Mouse (Mus musculus) kidney, embryonic 15.5 days (tissue): ENCODE measurements at regions not wholly inside any gene's neighbourhood (a gene's known extent, or its start where the extent isn't known, plus 50 kb on each side); places are given as distances from the start of the nearest gene placed in this dataset.
A peak's percentile ranks its signal among the peaks of the same experiment; 100 is the strongest.

Experiments
- ATAC-seq: fragments of 200-750 bp; cut with Nextera tagmentation; replicated peaks from 2 replicates; pipeline ENCODE4 v1.8.0; 2017; ENCODE audit warnings: moderate TSS enrichment; ENCODE audit not compliant: low FRiP score
- H3K27ac ChIP-seq: fragments of 300-500 bp; sonication (generic); 2 replicates; pipeline ENCODE4 v1.5.1; 2015; ENCODE audit warnings: mild to moderate bottlenecking, inconsistent platforms
- H3K27me3 ChIP-seq: fragments of 300-500 bp; sonication (generic); 2 replicates; pipeline ENCODE4 v1.6.1; 2015; ENCODE audit warnings: inconsistent platforms
- H3K36me3 ChIP-seq: fragments of 300-500 bp; sonication (generic); 2 replicates; pipeline ENCODE4 v1.6.1; 2015; ENCODE audit warnings: inconsistent platforms
- H3K4me1 ChIP-seq: fragments of 300-500 bp; sonication (generic); 2 replicates; pipeline ENCODE4 v1.6.1; 2015; ENCODE audit warnings: inconsistent platforms
- H3K4me2 ChIP-seq: fragments of 300-500 bp; sonication (generic); 2 replicates; pipeline ENCODE4 v1.6.1; 2015; ENCODE audit warnings: moderate library complexity, mild to moderate bottlenecking, inconsistent platforms
- H3K4me3 ChIP-seq: fragments of 300-500 bp; sonication (generic); replicated peaks from 2 replicates; pipeline ENCODE4 v1.5.1; 2015; ENCODE audit warnings: mild to moderate bottlenecking, inconsistent platforms
- H3K9ac ChIP-seq: fragments of 300-500 bp; sonication (generic); 2 replicates; pipeline ENCODE4 v1.6.1; 2015; ENCODE audit warnings: mild to moderate bottlenecking, inconsistent platforms
- H3K9me3 ChIP-seq: fragments of 300-500 bp; sonication (generic); replicated peaks from 2 replicates; pipeline ENCODE4 v1.6.1; 2016; ENCODE audit warnings: inconsistent platforms
- WGBS: fragments of 180-500 bp; shearing (Covaris S2); methylation state at CpG from one replicate; pipeline ENCODE4 v1.1.7; 2015; ENCODE audit warnings: mixed read lengths; 5-methylcytosine and 5-hydroxymethylcytosine counted together

DNA sequence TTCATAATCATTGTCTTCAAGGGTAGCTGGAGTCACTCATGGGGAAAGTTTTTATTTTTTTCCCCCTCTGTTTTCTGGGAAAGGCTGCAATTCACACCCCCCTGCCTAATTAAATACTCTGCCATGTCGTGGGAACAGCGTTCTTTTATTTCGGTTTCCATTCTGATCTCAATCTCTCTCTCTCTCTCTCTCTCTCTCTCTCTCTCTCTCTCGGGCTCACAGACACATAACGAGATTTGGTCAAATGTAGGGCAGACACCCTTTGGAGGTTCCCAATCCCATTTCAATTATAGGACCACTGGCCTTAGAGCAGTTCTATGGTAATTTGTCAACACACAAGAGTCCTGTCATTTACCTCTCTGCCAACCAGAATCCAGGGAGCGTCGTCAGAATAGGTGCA is 80.7 kb upstream of the Pcdh8 start:
- no peak for ATAC-seq
- no peak overlapping the region for H3K27ac ChIP-seq
- H3K27me3 ChIP-seq, result no peaks in the 10 kb centered on the region
- H3K9ac ChIP-seq, result no peak overlapping the region
- H3K36me3 ChIP-seq, result no peaks in the 10 kb centered on the region
- no peaks in the 10 kb centered on the region for H3K9me3 ChIP-seq
- 78% methylated on average over 7 of the region's 7 CpGs for WGBS
- no peak overlapping the region; the same call in 1 of the 2 replicates for H3K4me2 ChIP-seq
- H3K4me3 ChIP-seq, result no peak overlapping the region
- peaks cover 9% of the 10 kb centered on the region; the same call in 1 of the 2 replicates for H3K4me1 ChIP-seq

DNA sequence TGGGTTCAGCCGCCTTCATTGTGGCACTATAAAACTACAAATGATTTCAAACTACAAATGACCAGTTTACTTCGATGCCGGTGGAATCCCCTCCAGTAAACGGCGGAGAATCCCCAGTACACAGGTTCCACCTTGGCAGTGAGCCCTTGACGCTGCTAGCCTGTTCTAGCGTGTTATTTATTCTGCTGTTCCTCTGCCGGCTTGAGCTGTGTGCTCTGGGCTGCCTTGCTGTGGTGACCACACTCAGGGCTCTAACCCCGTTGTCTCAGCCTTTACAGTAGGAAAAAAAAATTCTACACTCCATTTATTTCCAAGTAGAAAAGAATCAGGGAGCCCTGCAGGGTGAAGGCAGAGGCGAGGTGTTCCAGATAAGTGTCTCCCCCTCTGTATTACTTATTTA is 80.1 kb upstream of the Pcdh8 start:
- no peak overlapping the region for H3K27ac ChIP-seq
- H3K9ac ChIP-seq, result no peak overlapping the region
- H3K36me3 ChIP-seq, result no peaks in the 10 kb centered on the region
- WGBS, result 60% methylated on average over 10 of the region's 10 CpGs
- H3K4me2 ChIP-seq, result no peak overlapping the region; the same call in 1 of the 2 replicates
- H3K4me1 ChIP-seq, result peaks cover 9% of the 10 kb centered on the region; the same call in 1 of the 2 replicates
- ATAC-seq, result 0 out of 2 replicates have a peak, but pooled peaks have one; percentile 52
- no peak overlapping the region for H3K4me3 ChIP-seq
- H3K9me3 ChIP-seq, result no peaks in the 10 kb centered on the region
- no peaks in the 10 kb centered on the region for H3K27me3 ChIP-seq

DNA sequence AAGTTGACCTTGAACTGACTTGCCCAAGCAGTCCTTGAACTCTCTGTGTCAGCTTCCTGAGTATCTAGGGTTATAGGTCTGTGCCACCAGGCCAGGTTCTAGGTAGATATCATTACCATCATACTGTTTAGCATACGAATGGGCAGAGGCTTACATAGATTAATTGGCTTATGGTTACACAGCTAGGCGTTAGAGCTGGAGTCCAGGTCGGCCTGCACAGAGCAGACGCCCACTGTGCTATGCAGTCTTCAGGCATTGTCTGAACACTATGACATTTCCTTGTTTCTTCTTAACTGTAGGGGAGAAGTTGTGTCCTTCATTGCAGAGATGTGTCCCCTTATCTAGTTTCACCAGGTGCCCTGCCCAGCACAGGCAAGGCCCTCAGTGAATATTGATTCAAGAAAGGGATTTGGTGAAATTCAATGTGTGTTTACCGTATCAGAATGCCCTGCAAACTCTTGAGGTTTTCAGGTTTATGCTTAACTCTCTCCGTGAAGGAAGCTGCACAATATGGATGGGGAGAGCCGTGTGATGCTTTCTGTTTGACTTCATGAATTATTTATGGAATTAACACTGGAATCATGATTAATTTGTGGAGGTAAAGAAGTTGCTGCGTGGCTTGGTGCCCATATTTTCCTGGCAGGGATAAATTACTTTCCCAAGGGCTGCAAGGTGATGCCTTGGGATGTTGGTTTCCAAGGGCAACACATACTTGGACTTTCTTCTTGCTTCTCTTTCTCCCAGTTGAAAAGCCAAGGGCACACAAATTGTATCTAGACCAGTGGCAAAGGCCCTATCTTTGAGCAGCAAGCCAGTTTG is 78.7 kb upstream of the Pcdh8 start:
- no peak for ATAC-seq
- H3K27me3 ChIP-seq, result no peaks in the 10 kb centered on the region
- H3K9ac ChIP-seq, result no peak overlapping the region
- H3K4me3 ChIP-seq, result no peak overlapping the region
- no peak overlapping the region for H3K4me2 ChIP-seq
- H3K27ac ChIP-seq, result no peak overlapping the region
- no peaks in the 10 kb centered on the region for H3K9me3 ChIP-seq
- peaks cover 9% of the 10 kb centered on the region; the same call in 1 of the 2 replicates for H3K4me1 ChIP-seq
- no peaks in the 10 kb centered on the region for H3K36me3 ChIP-seq
- 80% methylated on average over 8 of the region's 8 CpGs for WGBS

DNA sequence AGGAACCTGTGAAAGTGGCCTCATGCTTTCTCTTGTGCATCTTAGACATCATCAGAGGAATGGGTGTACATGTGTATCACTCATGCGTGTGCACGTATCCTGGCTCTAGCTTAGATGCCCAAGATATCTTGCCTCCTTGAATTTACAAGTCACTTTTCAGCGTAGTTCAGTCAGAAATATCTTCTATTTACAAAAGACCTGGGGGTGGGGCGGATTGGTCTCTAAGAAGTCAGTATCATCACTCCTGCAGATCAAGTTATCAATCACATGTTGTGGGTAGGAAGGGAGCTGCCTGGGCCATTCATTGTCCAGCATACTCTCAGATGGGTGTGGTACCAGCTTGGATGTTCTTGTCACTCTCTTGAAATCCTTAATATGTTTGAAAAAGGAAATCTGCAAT is 77.0 kb upstream of the Pcdh8 start:
- 80% methylated on average over 4 of the region's 4 CpGs for WGBS
- ATAC-seq, result no peak
- Histone ChIP-seq H3K36me3 (no peaks in the 10 kb centered on the region), H3K27me3 (no peaks in the 10 kb centered on the region), H3K9me3 (no peaks in the 10 kb centered on the region), H3K4me2 (no peak overlapping the region), H3K4me1 (peaks cover 9% of the 10 kb centered on the region; the same call in 1 of the 2 replicates), H3K4me3 (no peak overlapping the region), H3K27ac (no peak overlapping the region), H3K9ac (no peak overlapping the region)

DNA sequence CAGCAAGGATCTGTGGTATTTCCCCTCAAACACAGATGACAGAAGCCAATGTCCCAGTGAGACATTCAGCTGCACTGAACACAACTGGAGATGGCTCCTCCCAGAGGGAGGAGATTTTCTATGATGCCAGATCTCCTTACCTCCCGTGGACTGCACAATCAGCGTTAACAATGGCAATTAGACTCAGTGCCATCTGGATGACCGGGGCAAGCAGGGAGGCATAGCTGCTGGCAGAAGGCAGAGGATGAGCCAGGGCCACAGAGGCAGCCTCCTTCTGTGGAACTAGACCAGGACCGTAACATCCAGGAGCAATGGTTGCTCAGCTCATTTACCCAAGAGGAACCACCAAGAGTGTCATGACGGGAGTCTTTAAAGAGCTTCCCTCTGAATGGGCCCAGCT is 73.2 kb upstream of the Pcdh8 start:
- no peaks in the 10 kb centered on the region for H3K4me1 ChIP-seq
- no peak for ATAC-seq
- no peak overlapping the region for H3K27ac ChIP-seq
- WGBS, result 77% methylated on average over 5 of the region's 5 CpGs
- no peak overlapping the region for H3K4me3 ChIP-seq
- no peaks in the 10 kb centered on the region for H3K9me3 ChIP-seq
- no peaks in the 10 kb centered on the region for H3K36me3 ChIP-seq
- H3K4me2 ChIP-seq, result no peak overlapping the region
- no peak overlapping the region for H3K9ac ChIP-seq
- 0 out of 2 replicates have a peak, but pooled peaks cover 4% of the 10 kb centered on the region for H3K27me3 ChIP-seq

DNA sequence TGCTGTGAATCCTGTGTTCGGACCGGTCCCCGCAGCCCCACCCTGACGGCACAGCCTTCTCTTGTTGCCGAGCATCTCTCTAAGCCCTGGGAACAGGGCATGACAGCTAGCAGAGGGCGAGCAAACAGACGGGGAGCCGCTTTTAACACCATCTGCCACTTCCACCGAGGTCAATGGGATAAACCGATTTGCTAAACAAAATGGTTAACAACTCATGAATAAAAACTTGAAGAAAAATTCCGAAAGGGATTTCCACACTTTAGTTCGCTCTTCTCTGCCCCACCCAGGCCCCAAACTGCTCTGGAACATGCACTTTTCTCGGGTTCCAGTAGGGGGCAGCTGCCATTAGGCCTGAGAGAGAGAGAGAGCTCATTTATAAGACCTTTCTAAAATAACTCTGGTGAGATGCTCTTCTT is 72.0 kb upstream of the Pcdh8 start:
- ATAC-seq, result no peak
- Histone ChIP-seq H3K36me3 (no peaks in the 10 kb centered on the region), H3K9me3 (no peaks in the 10 kb centered on the region), H3K4me2 (no peak overlapping the region), H3K27ac (no peak overlapping the region), H3K27me3 (0 out of 2 replicates have a peak, but pooled peaks cover 4% of the 10 kb centered on the region), H3K9ac (no peak overlapping the region), H3K4me1 (no peaks in the 10 kb centered on the region), H3K4me3 (no peak overlapping the region)
- WGBS, result 18% methylated on average over 13 of the region's 13 CpGs

DNA sequence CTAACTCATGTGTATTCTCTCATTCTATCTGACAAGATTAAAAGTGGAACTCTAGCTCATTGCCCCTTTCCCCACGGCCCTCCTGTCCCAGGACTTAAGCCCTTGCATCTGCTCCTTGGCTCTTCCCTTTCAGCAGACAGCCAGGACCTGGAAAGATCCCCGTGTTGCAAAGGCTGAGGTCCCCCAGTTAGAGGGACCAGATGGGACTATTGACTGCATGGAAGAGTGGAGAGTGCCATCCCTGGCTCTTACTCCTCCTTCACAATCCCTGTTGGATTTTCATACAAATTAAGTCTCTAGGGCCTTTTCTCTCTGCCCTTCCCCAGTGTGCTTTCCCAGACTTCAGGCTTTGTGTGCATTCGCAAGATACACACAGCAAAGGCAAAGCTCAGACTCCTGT is 71.6 kb upstream of the Pcdh8 start:
- H3K9ac ChIP-seq, result no peak overlapping the region
- no peaks in the 10 kb centered on the region for H3K4me1 ChIP-seq
- ATAC-seq, result no peak
- H3K9me3 ChIP-seq, result no peaks in the 10 kb centered on the region
- no peak overlapping the region for H3K4me2 ChIP-seq
- H3K27ac ChIP-seq, result no peak overlapping the region
- no peaks in the 10 kb centered on the region for H3K36me3 ChIP-seq
- 0 out of 2 replicates have a peak, but pooled peaks cover 4% of the 10 kb centered on the region for H3K27me3 ChIP-seq
- WGBS, result 50% methylated on average over 3 of the region's 3 CpGs
- no peak overlapping the region for H3K4me3 ChIP-seq

DNA sequence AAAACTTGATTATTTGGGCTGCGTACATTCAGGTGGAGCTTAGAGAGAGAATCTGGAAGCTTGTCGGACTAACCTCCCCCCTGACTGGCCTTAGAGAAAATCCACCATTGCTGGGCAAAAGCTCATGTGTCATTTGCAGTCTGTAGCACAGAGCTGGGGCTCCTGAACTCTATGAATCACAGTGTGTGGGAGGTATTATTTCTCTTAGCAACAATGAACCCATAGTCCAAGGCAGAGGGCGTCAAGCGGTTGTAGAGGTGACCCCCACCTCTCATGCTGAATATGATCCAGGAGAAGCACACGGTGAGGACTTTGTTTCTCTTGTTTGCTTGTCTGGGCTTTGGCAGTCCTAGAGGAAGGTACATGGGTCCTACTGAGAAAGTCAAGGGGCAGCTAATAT is 66.0 kb upstream of the Pcdh8 start:
- H3K4me3 ChIP-seq, result no peak overlapping the region
- H3K4me2 ChIP-seq, result no peak overlapping the region
- no peak overlapping the region for H3K27ac ChIP-seq
- H3K27me3 ChIP-seq, result 0 out of 2 replicates have a peak, but pooled peaks cover 4% of the 10 kb centered on the region
- peaks cover 3% of the 10 kb centered on the region; the same call in 1 of the 2 replicates for H3K4me1 ChIP-seq
- ATAC-seq, result peak; percentile 67; the same call in 1 of the 2 replicates
- H3K9ac ChIP-seq, result no peak overlapping the region
- H3K36me3 ChIP-seq, result no peaks in the 10 kb centered on the region
- no peaks in the 10 kb centered on the region for H3K9me3 ChIP-seq
- WGBS, result 21% methylated on average over 5 of the region's 5 CpGs

DNA sequence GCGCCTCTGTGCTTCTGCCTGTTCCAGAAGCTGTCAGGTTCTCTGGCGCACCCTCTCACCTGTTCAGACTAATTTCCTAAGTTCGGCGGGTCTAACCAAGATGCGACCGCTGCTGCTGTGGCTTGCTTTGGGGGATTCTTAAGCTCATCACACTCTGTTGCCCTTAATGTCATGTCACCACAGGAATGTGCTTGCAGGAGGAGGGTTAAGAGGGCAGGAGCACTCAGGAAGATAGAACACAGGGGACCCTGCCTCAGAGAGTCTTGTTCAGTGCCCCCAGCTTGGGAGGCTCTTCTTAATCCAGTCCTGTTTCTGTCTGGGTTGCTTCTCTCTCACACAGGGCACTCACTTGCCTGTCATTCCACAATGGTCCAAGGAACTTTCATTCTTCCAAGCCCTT is 65.1 kb upstream of the Pcdh8 start:
- Histone ChIP-seq H3K27me3 (0 out of 2 replicates have a peak, but pooled peaks cover under 1% of the 10 kb centered on the region), H3K4me1 (peaks cover 3% of the 10 kb centered on the region; the same call in 1 of the 2 replicates), H3K9me3 (no peaks in the 10 kb centered on the region), H3K27ac (no peak overlapping the region), H3K36me3 (no peaks in the 10 kb centered on the region), H3K4me2 (no peak overlapping the region), H3K9ac (no peak overlapping the region), H3K4me3 (no peak overlapping the region)
- ATAC-seq, result no peak
- 84% methylated on average over 5 of the region's 6 CpGs for WGBS

DNA sequence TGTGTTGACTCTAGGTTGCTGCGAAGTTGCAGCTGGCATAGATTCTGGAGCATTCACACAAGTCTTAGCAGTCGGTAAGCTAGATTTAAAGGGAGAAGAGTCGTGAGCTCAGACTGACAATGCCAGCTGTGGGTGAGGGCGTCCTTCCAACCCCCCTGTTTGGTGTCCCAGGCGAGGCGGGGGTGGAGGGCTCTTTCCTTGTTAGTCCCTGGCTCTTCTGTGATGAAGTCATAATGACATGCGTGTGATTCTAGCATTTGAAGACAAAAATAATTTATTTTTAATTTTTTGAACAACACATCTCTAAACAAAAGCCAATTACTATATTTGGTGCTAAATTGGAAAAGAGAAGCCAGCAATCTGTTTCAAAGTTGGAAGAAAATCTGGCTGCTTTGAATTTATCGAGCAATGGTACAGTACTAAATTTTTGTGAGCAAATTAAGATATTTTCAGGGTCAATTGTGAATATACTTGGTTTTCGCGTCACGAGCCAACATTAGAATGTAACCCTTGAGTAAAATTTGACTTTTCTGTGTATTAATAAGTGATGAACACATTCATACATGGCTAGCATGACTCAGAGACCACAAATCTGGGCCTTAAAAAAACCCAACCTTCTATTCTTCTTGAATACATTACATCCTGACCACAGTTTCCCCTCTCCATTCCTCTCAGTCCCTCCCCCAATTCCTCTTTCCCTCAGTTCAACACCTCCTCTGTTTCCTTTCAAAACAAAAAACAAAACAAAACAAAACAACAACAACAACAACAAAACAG is 53.7 kb upstream of the Pcdh8 start:
- H3K9ac ChIP-seq, result no peak overlapping the region
- no peaks in the 10 kb centered on the region for H3K27me3 ChIP-seq
- H3K4me2 ChIP-seq, result no peak overlapping the region
- no peaks in the 10 kb centered on the region for H3K4me1 ChIP-seq
- WGBS, result 91% methylated on average over 11 of the region's 11 CpGs
- no peak overlapping the region for H3K27ac ChIP-seq
- H3K9me3 ChIP-seq, result no peaks in the 10 kb centered on the region
- H3K36me3 ChIP-seq, result no peaks in the 10 kb centered on the region
- no peak overlapping the region for H3K4me3 ChIP-seq
- no peak for ATAC-seq

DNA sequence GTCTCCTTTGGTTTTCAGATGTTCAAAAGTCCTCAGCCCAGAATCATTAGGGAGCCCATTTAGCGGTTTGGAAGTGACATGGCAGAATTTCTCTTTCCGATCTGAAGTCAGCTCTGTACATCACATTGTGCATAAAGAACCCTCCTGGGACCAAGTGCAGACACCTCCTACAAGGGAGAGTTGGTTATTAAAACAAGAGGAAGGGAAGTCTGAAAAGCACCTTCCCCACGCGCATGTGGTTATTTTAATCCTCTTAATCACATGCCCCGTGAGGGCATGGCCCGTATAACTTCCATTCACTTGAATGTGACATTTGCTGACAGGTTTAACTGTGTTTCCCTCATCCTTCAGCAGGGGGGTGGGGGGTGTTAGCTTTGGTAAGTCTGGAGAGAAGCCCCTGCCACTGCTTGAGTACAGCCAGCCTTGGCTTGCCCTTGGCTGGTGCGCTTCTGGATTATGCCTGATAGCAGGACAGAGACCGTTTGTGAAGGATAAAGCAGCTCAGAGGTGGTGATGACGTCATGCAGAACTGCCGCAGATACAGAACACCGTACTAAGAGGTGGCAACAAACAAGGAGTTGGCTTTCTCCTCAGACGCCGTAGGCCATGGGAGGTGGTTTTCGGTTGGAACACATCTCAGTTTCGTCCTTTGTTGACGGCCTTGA is 51.5 kb upstream of the Pcdh8 start:
- no peaks in the 10 kb centered on the region for H3K27me3 ChIP-seq
- no peak overlapping the region for H3K27ac ChIP-seq
- no peak overlapping the region for H3K9ac ChIP-seq
- H3K4me1 ChIP-seq, result no peaks in the 10 kb centered on the region
- WGBS, result 65% methylated on average over 16 of the region's 16 CpGs
- no peak for ATAC-seq
- H3K36me3 ChIP-seq, result no peaks in the 10 kb centered on the region
- no peaks in the 10 kb centered on the region for H3K9me3 ChIP-seq
- no peak overlapping the region for H3K4me3 ChIP-seq
- no peak overlapping the region for H3K4me2 ChIP-seq

DNA sequence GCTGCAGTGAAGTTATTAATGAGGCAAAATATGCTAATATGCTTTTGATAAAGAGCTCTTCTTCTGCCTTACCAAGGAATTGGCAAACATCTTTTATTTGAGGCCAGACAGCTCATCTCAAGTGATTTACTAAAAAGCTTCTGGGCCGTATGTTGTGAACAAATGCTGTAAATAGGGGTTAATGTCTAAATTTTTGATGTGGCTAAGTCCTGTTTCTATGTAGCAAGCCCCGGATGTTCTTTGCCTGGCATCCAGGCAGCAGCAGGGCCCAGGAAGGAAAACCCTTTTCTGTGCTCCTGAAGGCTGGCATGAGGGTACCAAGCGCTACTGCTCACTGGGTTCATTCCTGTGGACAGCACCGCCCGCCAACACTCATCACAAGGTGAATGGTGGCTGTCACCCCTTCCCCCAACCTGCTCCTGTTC is 50.9 kb upstream of the Pcdh8 start:
- Histone ChIP-seq H3K9ac (no peak overlapping the region), H3K4me2 (no peak overlapping the region), H3K9me3 (no peaks in the 10 kb centered on the region), H3K36me3 (no peaks in the 10 kb centered on the region), H3K27me3 (no peaks in the 10 kb centered on the region), H3K4me3 (no peak overlapping the region), H3K27ac (no peak overlapping the region), H3K4me1 (no peaks in the 10 kb centered on the region)
- 82% methylated on average over 5 of the region's 5 CpGs for WGBS
- ATAC-seq, result no peak
